Mouse (Mus musculus) hindbrain, embryonic 16.5 days (tissue): ENCODE measurements around the gene Mocs1. TPM values are rescaled to one million over a fixed set of nuclear protein-coding genes. Genes with fewer than 3 reads are reported as not detected.

ENCODE experiments used
- ATAC-seq: fragments of 200-750 bp; cut with Nextera tagmentation; 2 replicates; pipeline ENCODE4 v1.8.0; 2017; ENCODE audit warnings: moderate TSS enrichment, moderate library complexity
- H3K27ac ChIP-seq: fragments of 300-500 bp; sonication (generic); 2 replicates; pipeline ENCODE4 v1.5.1; 2014; ENCODE audit warnings: low read depth, mild to moderate bottlenecking, control low read depth, low read length, moderate library complexity
- H3K27me3 ChIP-seq: fragments of 300-500 bp; sonication (generic); replicated peaks from 2 replicates; pipeline ENCODE4 v1.6.1; 2014; ENCODE audit warnings: low read length; ENCODE audit not compliant: control insufficient read depth, insufficient read depth
- H3K36me3 ChIP-seq: fragments of 300-500 bp; sonication (generic); 2 replicates; pipeline ENCODE4 v1.6.1; 2014; ENCODE audit warnings: mild to moderate bottlenecking, low read length, moderate library complexity, mixed read lengths; ENCODE audit not compliant: control insufficient read depth, insufficient read depth
- H3K4me1 ChIP-seq: fragments of 300-500 bp; sonication (generic); 2 replicates; pipeline ENCODE4 v1.6.1; 2014; ENCODE audit warnings: low read depth, low read length; ENCODE audit not compliant: control insufficient read depth, insufficient read depth
- H3K4me2 ChIP-seq: fragments of 300-500 bp; sonication (generic); 2 replicates; pipeline ENCODE4 v1.6.1; 2014; ENCODE audit warnings: mild to moderate bottlenecking, low read length, control low read depth, moderate library complexity
- H3K4me3 ChIP-seq: fragments of 300-500 bp; sonication (generic); 2 replicates; pipeline ENCODE4 v1.5.1; 2014; ENCODE audit warnings: mild to moderate bottlenecking, low read length, control low read depth, moderate library complexity
- H3K9ac ChIP-seq: fragments of 300-500 bp; sonication (generic); 2 replicates; pipeline ENCODE4 v1.6.1; 2014; ENCODE audit warnings: low read depth, mild to moderate bottlenecking, control low read depth, low read length, moderate library complexity
- H3K9me3 ChIP-seq: fragments of 300-500 bp; sonication (generic); 2 replicates; pipeline ENCODE4 v1.6.1; 2014; ENCODE audit warnings: mild to moderate bottlenecking, low read length, moderate library complexity; ENCODE audit not compliant: control insufficient read depth
- WGBS: fragments of 180-500 bp; shearing (Covaris S2); extraction: QIAGEN DNeasy Blood & Tissue Kit; methylation state at CpG from one replicate; pipeline ENCODE4 v1.1.7; 2014; 5-methylcytosine and 5-hydroxymethylcytosine counted together
- polyA plus RNA-seq: library from polyadenylated mRNA; unstranded; fragments of >200 nt; fragmentation: Nextera tagmentation; extraction: Ambion mirVana; gene quantifications from 2 replicates; pipeline ENCODE4 v1.2.1, GENCODE M21; 2015

The Mocs1 gene
- 4.5 and 6.1 TPM in 2 replicates for polyA plus RNA-seq

GRCm38 (mm10) chr17:49428239-49428688 lies at the start of gene Mocs1:
TSS of gene Mocs1 (plus strand) at chr17:49428362.
- no peaks in the 10 kb centered on the region for H3K9me3 ChIP-seq
- H3K36me3 ChIP-seq: 0 out of 2 replicates have a peak, but pooled peaks cover 2% of the 10 kb centered on the region
- H3K4me1 ChIP-seq: peaks cover 14% of the 10 kb centered on the region
- peak within 1 kb of the TSS; percentile 88 for H3K4me3 ChIP-seq
- peak within 1 kb of the TSS; percentile 66; the same call in 1 of the 2 replicates for H3K27ac ChIP-seq
- H3K9ac ChIP-seq: peak within 1 kb of the TSS; percentile 93
- no peaks in the 10 kb centered on the region for H3K27me3 ChIP-seq
- H3K4me2 ChIP-seq: peak within 1 kb of the TSS; percentile 76
- ATAC-seq: peak; percentile 99
- under 1% methylated on average over 28 of the region's 28 CpGs for WGBS

- 0 out of 2 replicates have a peak, but pooled peaks cover 3% of the 10 kb centered on the region for H3K4me1 ChIP-seq
These were observed 48.5 kb upstream of the Mocs1 start for GRCm38 (mm10) chr17:49379645-49380044.

GRCm38 (mm10) chr17:49384217-49384943 lies 43.8 kb upstream of the Mocs1 start:
- Histone ChIP-seq H3K27ac (no peak overlapping the region), H3K27me3 (no peaks in the 10 kb centered on the region), H3K4me2 (no peak overlapping the region), H3K36me3 (no peaks in the 10 kb centered on the region), H3K9ac (no peak overlapping the region), H3K9me3 (no peaks in the 10 kb centered on the region), H3K4me3 (no peak overlapping the region), H3K4me1 (0 out of 2 replicates have a peak, but pooled peaks cover 5% of the 10 kb centered on the region)
- peak; percentile 80 for ATAC-seq
- 42% methylated on average over 6 of the region's 6 CpGs for WGBS

More at GRCm38 (mm10) chr17:49379645-49380044, 48.5 kb upstream of the Mocs1 start:
- WGBS: 67% methylated on average over 4 of the region's 4 CpGs
- no peak for ATAC-seq
- no peaks in the 10 kb centered on the region for H3K9me3 ChIP-seq
- H3K4me3 ChIP-seq: no peak overlapping the region
- H3K36me3 ChIP-seq: no peaks in the 10 kb centered on the region
- H3K9ac ChIP-seq: no peak overlapping the region
- no peaks in the 10 kb centered on the region for H3K27me3 ChIP-seq
- H3K4me2 ChIP-seq: no peak overlapping the region
- H3K27ac ChIP-seq: no peak overlapping the region

GRCm38 (mm10) chr17:49387741-49388140 lies 40.4 kb upstream of the Mocs1 start:
- H3K4me1 ChIP-seq: 0 out of 2 replicates have a peak, but pooled peaks cover 5% of the 10 kb centered on the region
- no peaks in the 10 kb centered on the region for H3K9me3 ChIP-seq
- H3K4me2 ChIP-seq: no peak overlapping the region
- no peaks in the 10 kb centered on the region for H3K27me3 ChIP-seq
- no peak overlapping the region for H3K4me3 ChIP-seq
- ATAC-seq: no peak
- WGBS: 87% methylated on average over 2 of the region's 2 CpGs
- H3K27ac ChIP-seq: no peak overlapping the region
- no peaks in the 10 kb centered on the region for H3K36me3 ChIP-seq
- H3K9ac ChIP-seq: no peak overlapping the region

GRCm38 (mm10) chr17:49392751-49393150 lies 35.4 kb upstream of the Mocs1 start:
- no peak overlapping the region for H3K4me2 ChIP-seq
- H3K9me3 ChIP-seq: no peaks in the 10 kb centered on the region
- H3K4me1 ChIP-seq: no peaks in the 10 kb centered on the region
- 11% methylated on average over 1 of the region's 1 CpGs for WGBS
- H3K27me3 ChIP-seq: no peaks in the 10 kb centered on the region
- no peak overlapping the region for H3K9ac ChIP-seq
- no peak overlapping the region for H3K27ac ChIP-seq
- no peak overlapping the region for H3K4me3 ChIP-seq
- no peak for ATAC-seq
- H3K36me3 ChIP-seq: no peaks in the 10 kb centered on the region

GRCm38 (mm10) chr17:49394836-49395235 lies 33.3 kb upstream of the Mocs1 start:
- 72% methylated on average over 1 of the region's 1 CpGs for WGBS
- H3K27me3 ChIP-seq: no peaks in the 10 kb centered on the region
- H3K9me3 ChIP-seq: no peaks in the 10 kb centered on the region
- no peak overlapping the region for H3K27ac ChIP-seq
- H3K4me1 ChIP-seq: no peaks in the 10 kb centered on the region
- ATAC-seq: no peak
- H3K9ac ChIP-seq: no peak overlapping the region
- H3K4me3 ChIP-seq: no peak overlapping the region
- no peaks in the 10 kb centered on the region for H3K36me3 ChIP-seq
- no peak overlapping the region for H3K4me2 ChIP-seq

GRCm38 (mm10) chr17:49399605-49400004 lies 28.6 kb upstream of the Mocs1 start:
- H3K27ac ChIP-seq: no peak overlapping the region
- H3K9ac ChIP-seq: no peak overlapping the region
- no peak overlapping the region for H3K4me3 ChIP-seq
- no peak overlapping the region for H3K4me2 ChIP-seq
- H3K9me3 ChIP-seq: no peaks in the 10 kb centered on the region
- WGBS: 80% methylated on average over 4 of the region's 4 CpGs
- no peaks in the 10 kb centered on the region for H3K4me1 ChIP-seq
- no peaks in the 10 kb centered on the region for H3K27me3 ChIP-seq
- ATAC-seq: no peak
- H3K36me3 ChIP-seq: no peaks in the 10 kb centered on the region

- H3K4me2 ChIP-seq: no peak overlapping the region
- H3K27me3 ChIP-seq: no peaks in the 10 kb centered on the region
- H3K27ac ChIP-seq: no peak overlapping the region
- no peak overlapping the region for H3K9ac ChIP-seq
- no peaks in the 10 kb centered on the region for H3K9me3 ChIP-seq
- 2% methylated on average over 2 of the region's 2 CpGs for WGBS
- H3K4me1 ChIP-seq: no peaks in the 10 kb centered on the region
- ATAC-seq: peak; percentile 69
- no peak overlapping the region for H3K4me3 ChIP-seq
- H3K36me3 ChIP-seq: no peaks in the 10 kb centered on the region
These were observed 28.0 kb upstream of the Mocs1 start for GRCm38 (mm10) chr17:49400130-49400529.

- ATAC-seq: no peak
- 82% methylated on average over 6 of the region's 6 CpGs for WGBS
- H3K9me3 ChIP-seq: no peaks in the 10 kb centered on the region
- H3K9ac ChIP-seq: no peak overlapping the region
- no peak overlapping the region for H3K4me3 ChIP-seq
- no peaks in the 10 kb centered on the region for H3K36me3 ChIP-seq
- H3K27me3 ChIP-seq: no peaks in the 10 kb centered on the region
- no peak overlapping the region for H3K4me2 ChIP-seq
- H3K27ac ChIP-seq: no peak overlapping the region
- H3K4me1 ChIP-seq: no peaks in the 10 kb centered on the region
These were observed 25.0 kb upstream of the Mocs1 start for GRCm38 (mm10) chr17:49403151-49403550.
